Mouse (Mus musculus) stomach, postnatal 0 days (tissue): Measurements from ENCODE around the gene Isy1.

Experiments
- CTCF ChIP-seq: IDR thresholded peaks from 2 replicates; pipeline ENCODE4 v1.5.1; 2016; ENCODE audit warnings: antibody characterized with exemption, low read depth, mild to moderate bottlenecking, moderate library complexity
- EP300 ChIP-seq: optimal IDR thresholded peaks from 2 replicates; pipeline ENCODE3; 2016; ENCODE audit warnings: antibody characterized with exemption

GRCm38 (mm10) chr6:87841635-87842034, 3.0 kb upstream of the Isy1 start:
- TF ChIP-seq CTCF (no peak), EP300 (no peak)
